Mouse (Mus musculus): ENCODE data around the gene Atp5j2. TPM values are rescaled to one million over a fixed set of nuclear protein-coding genes. Genes with fewer than 3 reads are reported as not detected.

The Atp5j2 gene
- polyA plus RNA-seq, 1 experiment from 2014 or later = 569 TPM

- Histone ChIP-seq H3K27ac (peak within 1 kb of the TSS; percentile 83), H3K27me3 (no peaks in the 10 kb centered on the region), H3K9ac (peak within 1 kb of the TSS; percentile 91), H3K4me3 (replicated peaks) (peak within 1 kb of the TSS; percentile 95), H3K36me3 (peaks cover 11% of the 10 kb centered on the region; the same call in 1 of the 2 replicates), H3K4me2 (peak within 1 kb of the TSS; percentile 90), H3K4me1 (replicated peaks) (peaks cover 54% of the 10 kb centered on the region), H3K9me3 (replicated peaks) (no peaks in the 10 kb centered on the region)
- peak; percentile 33 for ATAC-seq (ENCODE audit: low read depth)
- DNase-seq = peak; percentile 79
- 1% methylated on average over 37 of the region's 37 CpGs for WGBS (ENCODE audit: insufficient replicate concordance)
Measured at GRCm38 (mm10) chr5:145201321-145201991, 9.6 kb upstream of the Atp5j2 start, which contains the start of gene Zkscan14. Zkscan14 (minus strand) TSS chr5:145201868.

GRCm38 (mm10) chr5:145200387-145200786 is 8.5 kb upstream of the Atp5j2 start:
- Histone ChIP-seq H3K4me1 (replicated peaks) (peaks cover 43% of the 10 kb centered on the region), H3K4me3 (replicated peaks) (peak overlapping the region; percentile 95)
- 63% methylated on average over 7 of the region's 7 CpGs for WGBS (ENCODE audit: insufficient replicate concordance)

DNA sequence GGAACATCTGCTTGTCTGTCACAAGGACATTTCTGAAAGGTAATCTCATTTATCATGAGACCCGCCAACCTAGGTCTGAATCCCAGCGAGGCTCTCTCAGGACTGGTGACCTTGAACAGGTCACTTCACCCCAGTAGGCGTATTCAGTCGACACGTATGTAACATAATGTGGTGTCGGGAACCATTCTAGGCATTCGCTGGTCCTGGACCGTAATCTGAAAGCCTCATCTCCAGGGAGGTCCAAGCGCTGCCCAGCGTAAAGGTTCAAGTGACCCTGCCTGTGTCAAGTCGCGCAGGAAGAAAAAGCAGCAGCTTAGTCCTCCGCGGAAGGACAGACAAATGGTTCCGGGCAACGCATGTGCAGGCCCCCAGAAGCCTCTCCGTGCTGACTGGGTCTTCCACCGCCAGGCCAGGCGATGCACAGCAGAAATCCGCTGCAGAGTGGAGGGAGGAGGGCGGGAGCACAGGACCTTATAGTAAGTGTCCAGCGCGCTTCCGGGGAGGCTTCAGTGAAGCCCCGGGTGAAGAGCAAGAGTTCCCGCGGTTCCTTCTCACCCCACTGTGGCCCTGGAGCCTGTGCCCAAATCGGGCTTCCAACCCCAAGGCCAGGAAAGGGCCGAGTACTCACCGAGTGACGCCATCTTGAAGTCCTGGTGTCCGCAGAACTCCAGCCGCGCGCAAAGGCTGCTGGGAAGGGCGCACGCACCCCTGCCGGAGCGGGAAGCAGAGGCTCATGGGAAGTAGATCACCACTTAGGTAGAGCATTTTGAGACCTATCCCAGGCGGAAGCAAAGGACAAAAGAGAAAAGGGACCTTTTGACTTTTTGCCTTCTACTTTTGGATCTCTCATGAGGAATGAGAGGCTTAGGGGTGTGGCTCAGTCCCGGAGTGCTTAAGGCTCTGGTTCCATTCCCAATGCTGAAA is 725 bp downstream of the Atp5j2 start:
- peak; percentile 84 for ATAC-seq (ENCODE audit: low read depth)
- WGBS (ENCODE audit: insufficient replicate concordance) = under 1% methylated on average over 41 of the region's 41 CpGs
- Histone ChIP-seq H3K36me3 (peaks cover 50% of the 10 kb centered on the region), H3K9me3 (replicated peaks) (no peaks in the 10 kb centered on the region), H3K9ac (peak overlapping the region; percentile 95), H3K27ac (peak overlapping the region; percentile 86), H3K4me2 (peak overlapping the region; percentile 91), H3K4me1 (replicated peaks) (peaks cover 35% of the 10 kb centered on the region), H3K27me3 (no peaks in the 10 kb centered on the region), H3K4me3 (replicated peaks) (peak overlapping the region; percentile 93)
- DNase-seq = peak; percentile 86

More at GRCm38 (mm10) chr5:145200387-145200786, 8.5 kb upstream of the Atp5j2 start:
- peak overlapping the region; percentile 91 for H3K9ac ChIP-seq
- no peak for DNase-seq
- no peaks in the 10 kb centered on the region for H3K27me3 ChIP-seq
- H3K4me2 ChIP-seq = peak overlapping the region; percentile 90
- ATAC-seq (ENCODE audit: low read depth) = no peak
- peaks cover 22% of the 10 kb centered on the region for H3K36me3 ChIP-seq
- no peaks in the 10 kb centered on the region for H3K9me3 ChIP-seq (replicated peaks)
- no peak overlapping the region for H3K27ac ChIP-seq

DNA sequence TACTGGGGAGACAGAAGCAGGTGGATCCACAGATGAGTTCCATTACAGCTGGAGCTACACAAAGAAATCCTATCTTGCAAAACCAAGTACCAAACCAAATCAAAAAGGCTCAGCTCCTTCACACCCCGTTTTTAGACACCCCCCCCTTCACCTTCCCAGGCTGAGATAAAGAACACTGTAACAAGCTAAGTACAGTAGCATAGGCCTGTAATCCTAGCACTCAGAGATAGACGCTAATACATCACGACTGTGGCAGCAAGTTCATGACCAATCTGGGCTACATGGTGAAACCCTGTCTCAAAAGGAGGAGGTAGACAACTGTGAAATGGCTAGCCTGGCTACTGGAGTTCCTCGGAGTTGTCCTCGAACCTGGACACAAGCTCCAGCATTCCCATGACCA is 1.5 kb downstream of the Atp5j2 start:
- no peaks in the 10 kb centered on the region for H3K27me3 ChIP-seq
- H3K4me1 ChIP-seq (replicated peaks) = peaks cover 39% of the 10 kb centered on the region
- 12% methylated on average over 5 of the region's 5 CpGs for WGBS (ENCODE audit: insufficient replicate concordance)
- H3K4me3 ChIP-seq (replicated peaks) = peak overlapping the region; percentile 93
- peak overlapping the region; percentile 86 for H3K27ac ChIP-seq
- peak overlapping the region; percentile 91 for H3K4me2 ChIP-seq
- peaks cover 50% of the 10 kb centered on the region for H3K36me3 ChIP-seq
- no peak for DNase-seq
- ATAC-seq (ENCODE audit: low read depth) = peak; percentile 40
- no peaks in the 10 kb centered on the region for H3K9me3 ChIP-seq (replicated peaks)
- peak overlapping the region; percentile 95 for H3K9ac ChIP-seq

DNA sequence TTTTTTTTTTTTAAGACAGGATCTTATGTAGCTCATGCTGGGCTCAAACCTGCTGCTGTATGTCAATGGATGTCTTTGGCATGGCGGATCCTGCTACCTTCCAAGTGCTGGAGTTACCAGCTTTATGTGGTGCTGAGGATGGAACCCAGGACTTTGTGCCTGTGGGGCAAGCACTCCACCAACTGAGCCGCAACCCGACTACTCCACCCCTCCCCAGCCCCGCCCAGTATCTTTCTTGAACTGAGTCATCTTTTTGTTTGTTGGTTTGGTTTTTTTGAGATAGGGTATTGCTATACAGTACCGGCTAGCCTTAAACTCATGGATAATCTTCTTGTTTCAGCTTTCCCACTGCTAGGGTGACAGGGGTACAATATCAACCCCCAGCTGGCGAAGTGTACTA is 2.4 kb downstream of the Atp5j2 start:
- DNase-seq = no peak
- WGBS (ENCODE audit: insufficient replicate concordance) = 44% methylated on average over 6 of the region's 6 CpGs
- peak overlapping the region; percentile 93 for H3K4me3 ChIP-seq (replicated peaks)
- H3K27me3 ChIP-seq = no peaks in the 10 kb centered on the region
- ATAC-seq (ENCODE audit: low read depth) = peak; percentile 29
- peak overlapping the region; percentile 95 for H3K9ac ChIP-seq
- peak overlapping the region; percentile 91 for H3K4me2 ChIP-seq
- H3K27ac ChIP-seq = peak overlapping the region; percentile 86
- H3K9me3 ChIP-seq (replicated peaks) = no peaks in the 10 kb centered on the region
- H3K36me3 ChIP-seq = peaks cover 49% of the 10 kb centered on the region
- peaks cover 39% of the 10 kb centered on the region for H3K4me1 ChIP-seq (replicated peaks)

DNA sequence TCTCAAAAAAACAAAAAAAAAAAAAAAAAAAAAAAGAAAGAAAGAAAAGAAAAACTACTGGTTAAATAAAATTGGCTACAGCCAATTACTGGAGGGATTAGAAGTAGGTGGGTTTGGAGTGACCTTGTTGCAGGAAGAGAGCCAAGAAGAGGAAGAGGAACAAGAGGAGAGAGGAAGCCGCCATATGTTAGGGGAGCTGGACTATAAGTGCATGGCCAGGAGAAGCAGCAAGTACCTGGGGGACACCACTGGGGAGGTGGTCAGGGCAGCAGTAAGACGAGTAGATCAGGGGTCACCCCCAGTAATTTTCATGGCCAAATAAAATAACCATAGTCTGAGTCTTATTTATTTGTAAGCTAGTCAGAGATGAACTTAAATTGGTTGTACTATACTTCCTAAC is 6.6 kb downstream of the Atp5j2 start:
- no peaks in the 10 kb centered on the region for H3K27me3 ChIP-seq
- 82% methylated on average over 2 of the region's 2 CpGs for WGBS (ENCODE audit: insufficient replicate concordance)
- no peak overlapping the region for H3K9ac ChIP-seq
- no peak overlapping the region for H3K4me3 ChIP-seq (replicated peaks)
- H3K36me3 ChIP-seq = peaks cover 87% of the 10 kb centered on the region
- no peak overlapping the region for H3K27ac ChIP-seq
- DNase-seq (no peak), ATAC-seq (ENCODE audit: low read depth) (no peak)
- H3K9me3 ChIP-seq (replicated peaks) = no peaks in the 10 kb centered on the region
- no peak overlapping the region for H3K4me2 ChIP-seq
- H3K4me1 ChIP-seq (replicated peaks) = peaks cover 28% of the 10 kb centered on the region

GRCm38 (mm10) chr5:145178461-145178980 is 13.3 kb downstream of the Atp5j2 start:
- Histone ChIP-seq H3K27me3 (no peaks in the 10 kb centered on the region), H3K36me3 (peaks cover 100% of the 10 kb centered on the region), H3K9ac (no peak overlapping the region), H3K27ac (no peak overlapping the region), H3K4me2 (no peak overlapping the region), H3K9me3 (replicated peaks) (no peaks in the 10 kb centered on the region), H3K4me3 (replicated peaks) (no peak overlapping the region), H3K4me1 (replicated peaks) (0 out of 2 replicates have a peak, but pooled peaks cover 9% of the 10 kb centered on the region)
- ATAC-seq (ENCODE audit: low read depth) = no peak
- DNase-seq = no peak
- 78% methylated on average over 18 of the region's 18 CpGs for WGBS (ENCODE audit: insufficient replicate concordance)

DNA sequence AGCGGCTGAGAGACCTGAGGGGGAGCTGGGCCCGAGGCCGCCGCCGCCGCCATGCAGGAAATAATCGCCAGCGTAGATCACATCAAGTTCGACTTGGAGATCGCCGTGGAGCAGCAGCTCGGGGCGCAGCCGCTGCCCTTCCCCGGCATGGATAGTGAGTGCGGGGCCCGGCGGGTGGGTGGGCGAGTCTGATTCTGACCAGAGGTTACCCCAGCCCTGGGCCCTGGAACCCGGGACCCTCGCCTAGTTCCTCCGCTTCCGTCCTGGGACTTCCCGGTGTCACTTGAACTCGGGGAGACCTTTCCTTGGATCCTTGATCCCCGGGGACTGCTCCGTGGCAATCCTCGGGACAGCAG is 24.6 kb downstream of the Atp5j2 start:
- Histone ChIP-seq H3K36me3 (peaks cover 56% of the 10 kb centered on the region), H3K9me3 (replicated peaks) (no peaks in the 10 kb centered on the region), H3K27me3 (no peaks in the 10 kb centered on the region), H3K4me2 (peak overlapping the region; percentile 82), H3K4me1 (replicated peaks) (peaks cover 46% of the 10 kb centered on the region), H3K27ac (peak overlapping the region; percentile 87), H3K9ac (peak overlapping the region; percentile 99), H3K4me3 (replicated peaks) (peak overlapping the region; percentile 99)
- no peak for DNase-seq
- ATAC-seq (ENCODE audit: low read depth) = peak; percentile 12
- under 1% methylated on average over 28 of the region's 28 CpGs for WGBS (ENCODE audit: insufficient replicate concordance)

- peak within 1 kb of the TSS; percentile 99 for H3K4me3 ChIP-seq (replicated peaks)
- ATAC-seq (ENCODE audit: low read depth) (peak; percentile 96), DNase-seq (peak; percentile 98)
- no peaks in the 10 kb centered on the region for H3K9me3 ChIP-seq (replicated peaks)
- under 1% methylated on average over 51 of the region's 51 CpGs for WGBS (ENCODE audit: insufficient replicate concordance)
- H3K9ac ChIP-seq = peak within 1 kb of the TSS; percentile 99
- H3K27ac ChIP-seq = peak within 1 kb of the TSS; percentile 87
- no peaks in the 10 kb centered on the region for H3K27me3 ChIP-seq
- H3K4me1 ChIP-seq (replicated peaks) = peaks cover 46% of the 10 kb centered on the region
- H3K4me2 ChIP-seq = peak within 1 kb of the TSS; percentile 82
- peaks cover 53% of the 10 kb centered on the region for H3K36me3 ChIP-seq
Measured at GRCm38 (mm10) chr5:145166536-145167305, 25.1 kb downstream of the Atp5j2 start, which contains the start of the genes Ptcd1 and Cpsf4. Ptcd1 (minus strand) TSS chr5:145167108. Cpsf4 (plus strand) TSS chr5:145167213.

- no peak overlapping the region for H3K27ac ChIP-seq
- H3K4me2 ChIP-seq = peak overlapping the region; percentile 82
- no peaks in the 10 kb centered on the region for H3K9me3 ChIP-seq (replicated peaks)
- peaks cover 53% of the 10 kb centered on the region for H3K36me3 ChIP-seq
- 88% methylated on average over 15 of the region's 15 CpGs for WGBS (ENCODE audit: insufficient replicate concordance)
- peak overlapping the region; percentile 99; the same call in 1 of the 2 replicates for H3K4me3 ChIP-seq (replicated peaks)
- peaks cover 40% of the 10 kb centered on the region for H3K4me1 ChIP-seq (replicated peaks)
- peak overlapping the region; percentile 99; the same call in 1 of the 2 replicates for H3K9ac ChIP-seq
- ATAC-seq (ENCODE audit: low read depth) = no peak
- no peak for DNase-seq
- no peaks in the 10 kb centered on the region for H3K27me3 ChIP-seq
Measured at GRCm38 (mm10) chr5:145165184-145165583, 26.7 kb downstream of the Atp5j2 start.

All from liver, embryonic 13.5 days (tissue).